Mouse (Mus musculus) neural tube, embryonic 12.5 days (tissue): ENCODE measurements at regions not wholly inside any gene's neighbourhood (a gene's known extent, or its start where the extent isn't known, plus 50 kb on each side); places are given as distances from the start of the nearest gene placed in this dataset.

Source experiments
- ATAC-seq: fragments of 200-750 bp; cut with Nextera tagmentation; 2 replicates; pipeline ENCODE4 v1.8.0; 2017; ENCODE audit warnings: low read depth, mild to moderate bottlenecking, moderate TSS enrichment, moderate library complexity; ENCODE audit not compliant: low FRiP score
- H3K27ac ChIP-seq: fragments of 300-500 bp; sonication (generic); 2 replicates; pipeline ENCODE4 v1.5.1; 2016
- H3K27me3 ChIP-seq: fragments of 300-500 bp; sonication (generic); replicated peaks from 2 replicates; pipeline ENCODE4 v1.6.1; 2016; ENCODE audit warnings: mild to moderate bottlenecking
- H3K36me3 ChIP-seq: fragments of 300-500 bp; sonication (generic); 2 replicates; pipeline ENCODE4 v1.6.1; 2016; ENCODE audit warnings: mild to moderate bottlenecking
- H3K4me1 ChIP-seq: fragments of 300-500 bp; sonication (generic); 2 replicates; pipeline ENCODE4 v1.6.1; 2016
- H3K4me2 ChIP-seq: fragments of 300-500 bp; sonication (generic); replicated peaks from 2 replicates; pipeline ENCODE4 v1.6.1; 2016; ENCODE audit warnings: mild to moderate bottlenecking
- H3K4me3 ChIP-seq: fragments of 300-500 bp; sonication (generic); 2 replicates; pipeline ENCODE4 v1.5.1; 2016
- H3K9ac ChIP-seq: fragments of 300-500 bp; sonication (generic); 2 replicates; pipeline ENCODE4 v1.6.1; 2016; ENCODE audit warnings: mild to moderate bottlenecking
- H3K9me3 ChIP-seq: fragments of 300-500 bp; sonication (generic); 2 replicates; pipeline ENCODE4 v1.6.1; 2016; ENCODE audit warnings: mild to moderate bottlenecking
- WGBS: fragments of 180-500 bp; shearing (Covaris S2); methylation state at CpG from one replicate; pipeline ENCODE4 v1.1.7; 2016; 5-methylcytosine and 5-hydroxymethylcytosine counted together

- H3K27ac ChIP-seq = no peak overlapping the region
- WGBS = 74% methylated on average over 6 of the region's 6 CpGs
- H3K36me3 ChIP-seq = no peaks in the 10 kb centered on the region
- H3K27me3 ChIP-seq = no peaks in the 10 kb centered on the region
- no peak overlapping the region for H3K4me3 ChIP-seq
- H3K9ac ChIP-seq = no peak overlapping the region
- H3K4me1 ChIP-seq = no peaks in the 10 kb centered on the region
- H3K4me2 ChIP-seq = no peak overlapping the region
- H3K9me3 ChIP-seq = no peaks in the 10 kb centered on the region
- 0 out of 2 replicates have a peak, but pooled peaks have one; percentile 29 for ATAC-seq
Measured at GRCm38 (mm10) chr5:47693478-47693877, 289.5 kb upstream of the Slit2 start.

DNA sequence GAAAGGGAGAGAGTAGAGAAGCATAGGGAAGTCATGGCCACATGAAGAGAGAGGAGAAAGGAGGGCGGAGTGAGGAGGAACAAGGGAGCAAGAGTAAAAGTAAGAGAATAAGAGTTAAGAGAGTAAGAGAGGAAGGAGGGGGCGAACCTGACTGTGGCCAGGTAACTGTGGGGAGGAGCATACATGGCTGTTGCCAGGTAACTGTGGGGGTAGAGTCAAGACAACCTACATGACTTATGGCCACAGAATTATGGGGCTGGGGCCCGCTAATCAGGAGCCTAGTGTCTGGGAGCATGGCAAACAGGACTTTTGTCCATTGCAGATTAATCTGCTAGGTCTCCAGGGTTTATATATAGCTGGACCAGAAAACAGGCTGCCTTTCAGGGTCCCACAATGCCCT lies 289.0 kb upstream of the Slit2 start:
- no peak for ATAC-seq

GRCm38 (mm10) chr5:47694630-47695029 lies 288.3 kb upstream of the Slit2 start:
- Histone ChIP-seq H3K36me3 (no peaks in the 10 kb centered on the region), H3K27me3 (no peaks in the 10 kb centered on the region), H3K9me3 (no peaks in the 10 kb centered on the region), H3K4me1 (no peaks in the 10 kb centered on the region), H3K9ac (no peak overlapping the region), H3K4me2 (no peak overlapping the region), H3K27ac (no peak overlapping the region), H3K4me3 (no peak overlapping the region)
- 82% methylated on average over 3 of the region's 3 CpGs for WGBS
- 0 out of 2 replicates have a peak, but pooled peaks have one; percentile 7 for ATAC-seq

More for the DNA sequence above, 289.0 kb upstream of the Slit2 start:
- Histone ChIP-seq H3K27ac (no peak overlapping the region), H3K4me2 (no peak overlapping the region), H3K9ac (no peak overlapping the region), H3K4me1 (no peaks in the 10 kb centered on the region), H3K9me3 (no peaks in the 10 kb centered on the region), H3K36me3 (no peaks in the 10 kb centered on the region), H3K4me3 (no peak overlapping the region), H3K27me3 (no peaks in the 10 kb centered on the region)
- WGBS = 89% methylated on average over 3 of the region's 3 CpGs

DNA sequence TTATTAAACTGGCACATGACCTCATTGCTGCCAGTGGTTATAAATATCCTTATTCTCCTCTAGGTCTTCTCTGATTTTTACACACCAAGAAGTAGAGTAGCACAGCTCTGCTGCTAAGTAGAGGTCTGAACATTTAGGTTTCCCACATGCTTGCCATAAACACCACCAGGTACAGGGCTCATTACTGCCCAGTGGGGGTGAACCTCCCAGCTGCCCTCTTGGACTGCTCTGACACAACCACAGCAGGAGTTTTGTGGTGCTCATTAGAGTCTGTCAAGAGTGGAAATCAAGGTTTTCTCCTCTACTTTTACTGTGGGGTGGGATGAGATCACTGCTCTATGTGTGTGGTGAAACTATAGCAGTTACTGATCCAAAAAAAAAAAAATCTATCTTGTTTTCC lies 271.4 kb upstream of the Slit2 start:
- Histone ChIP-seq H3K9me3 (no peaks in the 10 kb centered on the region), H3K27me3 (no peaks in the 10 kb centered on the region), H3K4me3 (no peak overlapping the region), H3K36me3 (no peaks in the 10 kb centered on the region), H3K4me1 (no peaks in the 10 kb centered on the region), H3K27ac (no peak overlapping the region), H3K4me2 (no peak overlapping the region), H3K9ac (no peak overlapping the region)
- no peak for ATAC-seq

GRCm38 (mm10) chr5:47714333-47714732 lies 268.6 kb upstream of the Slit2 start:
- Histone ChIP-seq H3K27me3 (no peaks in the 10 kb centered on the region), H3K4me3 (no peak overlapping the region), H3K27ac (no peak overlapping the region), H3K4me1 (no peaks in the 10 kb centered on the region), H3K9me3 (no peaks in the 10 kb centered on the region), H3K36me3 (no peaks in the 10 kb centered on the region), H3K4me2 (no peak overlapping the region), H3K9ac (no peak overlapping the region)
- no peak for ATAC-seq
- 57% methylated on average over 5 of the region's 5 CpGs for WGBS

GRCm38 (mm10) chr5:47724911-47725310 lies 258.0 kb upstream of the Slit2 start:
- Histone ChIP-seq H3K36me3 (no peaks in the 10 kb centered on the region), H3K4me3 (no peak overlapping the region), H3K27ac (no peak overlapping the region), H3K4me1 (no peaks in the 10 kb centered on the region), H3K9me3 (no peaks in the 10 kb centered on the region), H3K4me2 (no peak overlapping the region), H3K27me3 (no peaks in the 10 kb centered on the region), H3K9ac (no peak overlapping the region)
- 85% methylated on average over 2 of the region's 2 CpGs for WGBS
- no peak for ATAC-seq

GRCm38 (mm10) chr5:47742727-47743126 lies 240.2 kb upstream of the Slit2 start:
- ATAC-seq = no peak
- H3K36me3 ChIP-seq = no peaks in the 10 kb centered on the region
- 86% methylated on average over 2 of the region's 2 CpGs for WGBS
- H3K9me3 ChIP-seq = no peaks in the 10 kb centered on the region
- H3K27me3 ChIP-seq = no peaks in the 10 kb centered on the region
- no peak overlapping the region for H3K27ac ChIP-seq
- H3K9ac ChIP-seq = no peak overlapping the region
- no peak overlapping the region for H3K4me2 ChIP-seq
- H3K4me1 ChIP-seq = no peaks in the 10 kb centered on the region
- H3K4me3 ChIP-seq = no peak overlapping the region

DNA sequence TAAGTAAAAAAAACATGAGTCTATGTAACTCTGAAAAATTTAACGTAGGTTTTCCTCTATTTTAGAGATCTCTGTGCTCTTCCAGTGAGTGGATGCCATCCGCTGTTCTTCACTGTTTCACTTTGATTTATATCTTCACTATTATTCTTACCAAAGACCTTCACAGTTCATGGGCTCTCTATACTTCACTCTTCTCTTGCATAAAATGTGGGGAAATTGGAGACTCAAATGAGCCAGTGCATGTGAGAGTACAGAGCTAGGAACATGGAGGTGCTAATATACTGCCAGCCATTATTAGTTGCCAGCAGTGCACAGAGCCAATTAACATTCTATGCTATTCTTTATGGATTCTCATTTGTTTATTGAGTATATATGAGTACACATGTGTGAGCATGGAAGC lies 237.8 kb upstream of the Slit2 start:
- no peak overlapping the region for H3K4me3 ChIP-seq
- no peak overlapping the region for H3K9ac ChIP-seq
- WGBS = 81% methylated on average over 2 of the region's 2 CpGs
- no peak overlapping the region for H3K4me2 ChIP-seq
- H3K4me1 ChIP-seq = no peaks in the 10 kb centered on the region
- H3K9me3 ChIP-seq = no peaks in the 10 kb centered on the region
- no peaks in the 10 kb centered on the region for H3K27me3 ChIP-seq
- no peak for ATAC-seq
- no peak overlapping the region for H3K27ac ChIP-seq
- H3K36me3 ChIP-seq = no peaks in the 10 kb centered on the region

- WGBS = 88% methylated on average over 2 of the region's 2 CpGs
- Histone ChIP-seq H3K9me3 (no peaks in the 10 kb centered on the region), H3K4me2 (no peak overlapping the region), H3K9ac (no peak overlapping the region), H3K4me3 (no peak overlapping the region), H3K36me3 (no peaks in the 10 kb centered on the region), H3K27ac (no peak overlapping the region), H3K4me1 (no peaks in the 10 kb centered on the region), H3K27me3 (no peaks in the 10 kb centered on the region)
- no peak for ATAC-seq
Measured at GRCm38 (mm10) chr5:47751907-47752306, 231.0 kb upstream of the Slit2 start.

DNA sequence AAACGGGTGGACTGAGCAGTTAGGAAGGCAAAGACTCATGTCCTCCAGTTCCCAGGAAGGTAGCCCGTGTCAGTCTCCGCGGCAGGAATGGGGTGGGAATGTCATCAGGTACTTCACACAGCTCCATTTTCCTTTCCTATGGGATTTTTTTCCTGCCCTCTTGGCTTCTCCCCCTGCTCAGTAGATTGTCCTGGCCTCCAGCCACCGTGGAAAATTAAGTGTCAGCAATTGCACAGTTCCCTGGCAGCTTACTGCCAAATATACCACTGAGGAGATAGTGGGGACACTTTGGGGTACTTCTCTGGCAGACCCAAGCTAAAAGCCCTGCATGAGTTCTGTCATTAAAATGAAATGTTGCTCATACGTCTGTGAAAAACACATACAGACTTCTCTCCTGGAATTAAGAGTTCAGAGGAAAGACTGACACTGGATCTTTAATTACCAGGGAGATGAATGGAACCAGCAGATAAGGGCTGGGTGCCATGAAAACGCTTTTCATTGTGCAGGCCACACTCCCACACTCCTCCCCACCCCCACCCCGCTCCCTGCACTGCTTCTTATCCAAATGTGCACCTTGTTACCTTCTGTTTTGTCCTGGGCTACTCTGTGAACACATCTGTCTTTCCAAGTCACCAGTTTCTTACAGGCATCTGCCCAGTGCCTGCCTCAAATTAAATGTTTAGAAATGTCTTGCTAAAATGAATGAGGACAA lies 210.1 kb upstream of the Slit2 start:
- H3K36me3 ChIP-seq = no peaks in the 10 kb centered on the region
- no peaks in the 10 kb centered on the region for H3K4me1 ChIP-seq
- no peak overlapping the region for H3K9ac ChIP-seq
- H3K4me3 ChIP-seq = no peak overlapping the region
- H3K27ac ChIP-seq = no peak overlapping the region
- H3K27me3 ChIP-seq = no peaks in the 10 kb centered on the region
- no peak overlapping the region for H3K4me2 ChIP-seq
- 64% methylated on average over 8 of the region's 8 CpGs for WGBS
- H3K9me3 ChIP-seq = no peaks in the 10 kb centered on the region
- ATAC-seq = no peak

DNA sequence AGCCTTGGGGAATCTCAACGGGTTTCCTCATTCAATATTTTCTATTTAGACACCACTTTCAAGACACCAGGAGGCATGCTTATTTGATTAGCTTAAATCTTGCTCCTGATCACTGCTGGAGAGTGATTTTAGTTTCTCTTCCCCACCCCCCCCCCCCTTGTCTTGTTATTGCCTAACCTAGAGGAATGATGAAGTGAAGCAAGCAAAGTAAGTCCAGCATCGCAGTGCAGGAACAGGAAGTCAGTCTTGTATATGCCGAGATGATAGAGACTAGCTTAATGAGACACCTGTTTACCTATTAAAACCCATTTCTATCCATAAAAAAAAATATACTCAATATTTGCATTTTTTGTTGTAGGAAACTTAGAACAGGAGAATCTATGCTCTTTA lies 209.6 kb upstream of the Slit2 start:
- no peaks in the 10 kb centered on the region for H3K36me3 ChIP-seq
- H3K9me3 ChIP-seq = no peaks in the 10 kb centered on the region
- no peaks in the 10 kb centered on the region for H3K4me1 ChIP-seq
- no peak for ATAC-seq
- no peak overlapping the region for H3K9ac ChIP-seq
- no peak overlapping the region for H3K4me2 ChIP-seq
- no peak overlapping the region for H3K27ac ChIP-seq
- 84% methylated on average over 3 of the region's 3 CpGs for WGBS
- no peaks in the 10 kb centered on the region for H3K27me3 ChIP-seq
- H3K4me3 ChIP-seq = no peak overlapping the region

DNA sequence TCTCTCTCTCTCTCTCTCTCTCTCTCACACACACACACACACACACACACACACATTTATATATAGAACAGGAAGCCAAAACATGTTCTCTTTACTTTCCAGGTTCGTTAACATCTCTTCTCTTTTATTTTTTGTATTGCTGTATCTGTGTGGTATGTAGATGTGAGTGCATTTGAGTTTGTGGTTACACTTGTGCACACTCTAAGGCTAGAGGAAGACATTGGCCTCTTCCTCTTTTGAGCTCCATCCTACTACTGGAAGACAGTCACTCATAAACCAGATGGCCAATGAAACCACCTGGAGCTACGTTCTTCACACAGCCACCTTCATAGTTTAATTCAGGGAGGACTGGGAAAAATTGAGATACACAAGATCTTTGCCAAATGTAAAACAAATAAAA lies 202.1 kb upstream of the Slit2 start:
- ATAC-seq = no peak
- H3K27me3 ChIP-seq = no peaks in the 10 kb centered on the region
- WGBS = 93% methylated on average over 2 of the region's 2 CpGs
- H3K9me3 ChIP-seq = no peaks in the 10 kb centered on the region
- H3K4me2 ChIP-seq = no peak overlapping the region
- no peaks in the 10 kb centered on the region for H3K36me3 ChIP-seq
- no peak overlapping the region for H3K9ac ChIP-seq
- H3K27ac ChIP-seq = no peak overlapping the region
- no peaks in the 10 kb centered on the region for H3K4me1 ChIP-seq
- no peak overlapping the region for H3K4me3 ChIP-seq

DNA sequence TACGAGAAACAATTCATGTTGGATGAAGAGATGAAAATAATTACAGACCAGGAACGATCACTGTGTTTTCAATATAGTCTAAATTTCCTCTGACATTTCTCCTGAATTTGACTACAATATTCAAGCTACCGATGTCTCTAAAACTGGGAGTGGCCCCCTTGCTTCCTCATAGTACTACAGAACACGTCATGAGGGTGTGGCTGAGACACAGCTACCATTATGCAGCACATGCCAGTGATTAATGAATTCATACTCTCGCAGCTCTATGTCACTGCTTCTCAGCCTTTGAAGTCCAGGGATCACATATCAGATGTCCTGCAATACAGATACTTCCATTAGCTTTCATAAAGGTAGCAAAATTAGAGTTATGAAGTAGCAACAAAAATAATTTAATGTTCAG lies 201.3 kb upstream of the Slit2 start:
- ATAC-seq = no peak
- Histone ChIP-seq H3K4me3 (no peak overlapping the region), H3K36me3 (no peaks in the 10 kb centered on the region), H3K4me1 (no peaks in the 10 kb centered on the region), H3K9ac (no peak overlapping the region), H3K4me2 (no peak overlapping the region), H3K27ac (no peak overlapping the region), H3K9me3 (no peaks in the 10 kb centered on the region), H3K27me3 (no peaks in the 10 kb centered on the region)
- WGBS = 86% methylated on average over 5 of the region's 5 CpGs
